Mouse (Mus musculus) kidney, postnatal 0 days (tissue): ENCODE data around the gene Rasal3. TPM values are rescaled to one million over a fixed set of nuclear protein-coding genes. Genes with fewer than 3 reads are reported as not detected.

Experiments
- ATAC-seq: fragments of 200-750 bp; cut with Nextera tagmentation; replicated peaks from 2 replicates; pipeline ENCODE4 v1.8.0; 2017; ENCODE audit warnings: low read depth, moderate number of reproducible peaks, moderate TSS enrichment, moderate library complexity; ENCODE audit not compliant: low FRiP score
- DNase-seq: peaks from one replicate; pipeline ENCODE4 v3.0.0-alpha.2; 2016; ENCODE audit warnings: low spot score
- H3K27ac ChIP-seq: fragments of 300-500 bp; sonication (generic); 2 replicates; pipeline ENCODE4 v1.5.1; 2014; ENCODE audit warnings: mild to moderate bottlenecking
- H3K27me3 ChIP-seq: fragments of 300-500 bp; sonication (generic); 2 replicates; pipeline ENCODE4 v1.6.1; 2014; ENCODE audit warnings: low read length, mixed read lengths; ENCODE audit not compliant: insufficient read depth
- H3K36me3 ChIP-seq: fragments of 300-500 bp; sonication (generic); 2 replicates; pipeline ENCODE4 v1.6.1; 2014; ENCODE audit warnings: low read length, mixed read lengths; ENCODE audit not compliant: insufficient read depth
- H3K4me1 ChIP-seq: fragments of 300-500 bp; sonication (generic); replicated peaks from 2 replicates; pipeline ENCODE4 v1.6.1; 2014; ENCODE audit warnings: antibody characterized with exemption, low read length, mixed read lengths; ENCODE audit not compliant: insufficient read depth
- H3K4me2 ChIP-seq: fragments of 300-500 bp; sonication (generic); 2 replicates; pipeline ENCODE4 v1.6.1; 2014; ENCODE audit warnings: mild to moderate bottlenecking, low read length, moderate library complexity, mixed read lengths
- H3K4me3 ChIP-seq: fragments of 300-500 bp; sonication (generic); replicated peaks from 2 replicates; pipeline ENCODE4 v1.5.1; 2014; ENCODE audit warnings: low read depth, low read length
- H3K9ac ChIP-seq: fragments of 300-500 bp; sonication (generic); 2 replicates; pipeline ENCODE4 v1.6.1; 2014; ENCODE audit warnings: low read depth, low read length
- H3K9me3 ChIP-seq: fragments of 300-500 bp; sonication (generic); replicated peaks from 2 replicates; pipeline ENCODE4 v1.6.1; 2016; ENCODE audit warnings: low read length, inconsistent platforms, mixed read lengths
- CTCF ChIP-seq: IDR thresholded peaks from 2 replicates; pipeline ENCODE4 v1.5.1; 2016; ENCODE audit warnings: antibody characterized with exemption, low read depth, mild to moderate bottlenecking, moderate library complexity
- WGBS: fragments of 180-500 bp; shearing (Covaris S2); extraction: QIAGEN DNeasy Blood & Tissue Kit; methylation state at CpG from one replicate; pipeline ENCODE4 v1.1.7; 2014; 5-methylcytosine and 5-hydroxymethylcytosine counted together
- polyA plus RNA-seq: library from polyadenylated mRNA; unstranded; fragments of >200 nt; fragmentation: Nextera tagmentation; extraction: Ambion mirVana; gene quantifications from 2 replicates; pipeline ENCODE4 v1.2.1, GENCODE M21; 2015

Rasal3 gene
- polyA plus RNA-seq, 1 experiment from 2014 or later = 0.53 TPM

DNA sequence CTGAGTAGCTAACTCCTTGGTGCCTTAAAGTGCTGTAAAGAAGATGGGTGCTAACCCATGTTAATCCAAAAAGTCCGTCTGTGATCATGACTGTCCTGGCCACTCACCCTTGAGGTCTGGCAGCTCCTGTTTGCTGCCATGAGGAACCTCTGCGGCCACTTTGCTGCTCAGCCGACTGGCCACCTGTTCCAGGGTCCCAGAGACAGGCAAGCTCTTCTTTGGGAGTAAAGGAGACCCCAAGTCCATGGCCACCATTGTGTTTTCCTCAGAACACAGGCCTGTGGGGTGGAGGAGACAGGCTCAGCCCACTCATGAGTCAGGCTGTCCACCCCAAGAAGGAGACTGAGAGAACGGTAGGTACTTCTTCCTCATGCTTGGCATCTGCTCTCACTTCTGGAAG lies 40.7 kb downstream of the Rasal3 start:
- H3K4me2 ChIP-seq = peak overlapping the region; percentile 89
- no peak overlapping the region for H3K27ac ChIP-seq
- H3K9me3 ChIP-seq = no peaks in the 10 kb centered on the region
- TF ChIP-seq CTCF = no peak
- H3K4me1 ChIP-seq = peaks cover 8% of the 10 kb centered on the region
- DNase-seq (no peak), ATAC-seq (no peak)
- peak overlapping the region; percentile 75; the same call in 1 of the 2 replicates for H3K4me3 ChIP-seq
- 85% methylated on average over 4 of the region's 4 CpGs for WGBS
- peaks cover 35% of the 10 kb centered on the region for H3K36me3 ChIP-seq
- H3K9ac ChIP-seq = peak overlapping the region; percentile 96; the same call in 1 of the 2 replicates
- no peaks in the 10 kb centered on the region for H3K27me3 ChIP-seq

- DNase-seq = no peak
- H3K9ac ChIP-seq = no peak overlapping the region
- no peaks in the 10 kb centered on the region for H3K9me3 ChIP-seq
- WGBS = 91% methylated on average over 11 of the region's 18 CpGs
- no peak overlapping the region for H3K27ac ChIP-seq
- no peak overlapping the region for H3K4me2 ChIP-seq
- H3K36me3 ChIP-seq = peaks cover 61% of the 10 kb centered on the region
- no peak for TF ChIP-seq CTCF
- H3K4me3 ChIP-seq = no peak overlapping the region
- no peaks in the 10 kb centered on the region for H3K27me3 ChIP-seq
- peaks cover 8% of the 10 kb centered on the region for H3K4me1 ChIP-seq
- ATAC-seq = no peak
Measured at GRCm38 (mm10) chr17:32359928-32360327, 43.5 kb downstream of the Rasal3 start.

DNA sequence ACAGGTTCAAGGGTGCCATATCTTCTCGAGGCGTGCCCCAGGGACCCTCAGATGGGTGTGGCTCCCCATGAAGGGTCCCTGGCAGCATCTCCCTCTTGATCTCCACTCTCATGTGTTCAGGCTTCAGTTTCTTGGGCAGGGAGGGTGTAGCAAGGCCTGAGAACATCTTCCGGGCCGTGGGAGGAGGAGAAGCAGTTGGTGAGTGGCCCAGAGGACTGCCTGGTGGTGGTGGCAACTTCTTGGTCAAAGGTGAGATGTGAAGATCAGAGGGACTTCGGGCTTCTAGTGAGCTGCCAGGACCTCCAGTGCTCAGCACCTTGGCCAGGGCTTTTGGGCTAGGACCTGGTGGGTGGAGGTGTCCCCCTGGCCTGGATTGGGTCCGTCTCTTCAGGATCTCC lies 44.4 kb downstream of the Rasal3 start:
- H3K36me3 ChIP-seq = peaks cover 66% of the 10 kb centered on the region
- H3K9me3 ChIP-seq = no peaks in the 10 kb centered on the region
- WGBS = 91% methylated on average over 6 of the region's 6 CpGs
- peaks cover 8% of the 10 kb centered on the region for H3K4me1 ChIP-seq
- ATAC-seq = no peak
- TF ChIP-seq CTCF = no peak
- no peaks in the 10 kb centered on the region for H3K27me3 ChIP-seq
- no peak overlapping the region for H3K27ac ChIP-seq
- no peak overlapping the region for H3K4me2 ChIP-seq
- no peak overlapping the region for H3K9ac ChIP-seq
- no peak for DNase-seq
- no peak overlapping the region for H3K4me3 ChIP-seq

GRCm38 (mm10) chr17:32358192-32358942 lies 45.0 kb downstream of the Rasal3 start:
- Histone ChIP-seq H3K9ac (no peak overlapping the region), H3K27me3 (no peaks in the 10 kb centered on the region), H3K4me1 (peaks cover 7% of the 10 kb centered on the region), H3K27ac (no peak overlapping the region), H3K36me3 (peaks cover 66% of the 10 kb centered on the region), H3K4me3 (no peak overlapping the region), H3K9me3 (no peaks in the 10 kb centered on the region), H3K4me2 (no peak overlapping the region)
- TF ChIP-seq CTCF = no peak
- 94% methylated on average over 7 of the region's 7 CpGs for WGBS
- DNase-seq = no peak
- ATAC-seq = no peak

- no peak overlapping the region for H3K27ac ChIP-seq
- H3K4me3 ChIP-seq = no peak overlapping the region
- 86% methylated on average over 24 of the region's 24 CpGs for WGBS
- no peak for DNase-seq
- no peaks in the 10 kb centered on the region for H3K9me3 ChIP-seq
- no peak overlapping the region for H3K4me2 ChIP-seq
- no peak for TF ChIP-seq CTCF
- H3K4me1 ChIP-seq = no peaks in the 10 kb centered on the region
- no peak overlapping the region for H3K9ac ChIP-seq
- H3K36me3 ChIP-seq = peaks cover 66% of the 10 kb centered on the region
- no peak for ATAC-seq
- no peaks in the 10 kb centered on the region for H3K27me3 ChIP-seq
Measured at GRCm38 (mm10) chr17:32356766-32357760, 46.3 kb downstream of the Rasal3 start.

DNA sequence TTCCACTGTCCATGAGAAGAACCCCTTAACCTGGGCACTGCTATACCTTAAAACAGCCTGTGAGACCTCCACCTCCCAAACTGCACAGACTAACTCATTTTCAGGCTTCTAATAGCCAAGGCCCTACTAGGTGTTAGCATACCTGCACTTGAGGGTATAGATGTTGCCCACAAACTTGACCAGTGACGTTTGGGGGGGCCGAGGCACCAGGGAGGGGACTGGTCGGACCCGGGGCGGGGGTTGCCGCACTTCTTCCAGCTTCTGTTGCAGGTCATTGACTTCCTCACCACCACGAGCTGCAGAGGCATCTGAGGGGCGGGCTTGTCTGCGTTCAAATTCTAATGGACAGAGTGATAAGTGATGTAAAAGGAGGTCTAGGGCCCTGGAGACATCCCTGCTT lies 47.1 kb downstream of the Rasal3 start:
- no peak overlapping the region for H3K27ac ChIP-seq
- H3K4me1 ChIP-seq = no peaks in the 10 kb centered on the region
- peaks cover 63% of the 10 kb centered on the region for H3K36me3 ChIP-seq
- H3K9ac ChIP-seq = no peak overlapping the region
- DNase-seq = no peak
- H3K4me3 ChIP-seq = no peak overlapping the region
- H3K4me2 ChIP-seq = no peak overlapping the region
- WGBS = 85% methylated on average over 9 of the region's 9 CpGs
- H3K9me3 ChIP-seq = no peaks in the 10 kb centered on the region
- no peak for ATAC-seq
- H3K27me3 ChIP-seq = no peaks in the 10 kb centered on the region
- TF ChIP-seq CTCF = no peak
